Mouse (Mus musculus) megakaryocyte, embryonic 14.5 days (primary cell): ENCODE measurements around the gene Greb1. TPM values are rescaled to one million over a fixed set of nuclear protein-coding genes. Genes with fewer than 3 reads are reported as not detected.

Source experiments
- H3K27me3 ChIP-seq: replicated peaks from 2 replicates; pipeline ENCODE3; 2012; ENCODE audit warnings: inconsistent platforms
- H3K36me3 ChIP-seq: replicated peaks from 2 replicates; pipeline ENCODE3; 2012; ENCODE audit warnings: low read length, inconsistent platforms, mixed read lengths
- H3K4me1 ChIP-seq: 2 replicates; pipeline ENCODE4 v1.6.1; 2012; ENCODE audit warnings: inconsistent platforms
- H3K4me3 ChIP-seq: replicated peaks from 2 replicates; pipeline ENCODE3; 2012; ENCODE audit warnings: moderate library complexity, mild to moderate bottlenecking, inconsistent platforms
- H3K9me3 ChIP-seq: 2 replicates; pipeline ENCODE4 v1.6.1; 2012; ENCODE audit warnings: inconsistent platforms
- FLI1 ChIP-seq: IDR thresholded peaks from 2 replicates; pipeline ENCODE4 v1.6.1; 2012; ENCODE audit warnings: low read length, inconsistent platforms, mixed read lengths
- GATA1 ChIP-seq: IDR thresholded peaks from 3 replicates; pipeline ENCODE4 v1.6.1; 2012; ENCODE audit warnings: mixed read lengths, low read length, inconsistent platforms, borderline replicate concordance
- polyA plus RNA-seq: library from polyadenylated mRNA; stranded (reverse); fragments of >175 nt; gene quantifications from 2 replicates; pipeline ENCODE4 v1.2.3, GENCODE M21; 2012; ENCODE audit warnings: low replicate concordance; ENCODE audit not compliant: insufficient read depth

Gene Greb1
- polyA plus RNA-seq, 1 experiment = 0.02 TPM

GRCm38 (mm10) chr12:16768251-16768650 lies 32.4 kb downstream of the Greb1 start:
- no peak overlapping the region for H3K4me3 ChIP-seq
- peaks cover 15% of the 10 kb centered on the region for H3K27me3 ChIP-seq
- no peaks in the 10 kb centered on the region for H3K36me3 ChIP-seq
- H3K4me1 ChIP-seq = no peaks in the 10 kb centered on the region; the same call in 1 of the 2 replicates
- TF ChIP-seq FLI1 (no peak), GATA1 (no peak)
- no peaks in the 10 kb centered on the region for H3K9me3 ChIP-seq

- no peak for TF ChIP-seq GATA1
- no peak for TF ChIP-seq FLI1
- peaks cover 8% of the 10 kb centered on the region for H3K27me3 ChIP-seq
- H3K36me3 ChIP-seq = no peaks in the 10 kb centered on the region
- H3K9me3 ChIP-seq = no peaks in the 10 kb centered on the region
- 0 out of 2 replicates have a peak, but pooled peaks cover 4% of the 10 kb centered on the region for H3K4me1 ChIP-seq
- H3K4me3 ChIP-seq = no peak overlapping the region
Measured at GRCm38 (mm10) chr12:16764776-16765445, 35.8 kb downstream of the Greb1 start.

- H3K27me3 ChIP-seq = peaks cover 7% of the 10 kb centered on the region
- TF ChIP-seq GATA1 = no peak
- TF ChIP-seq FLI1 = no peak
- no peaks in the 10 kb centered on the region for H3K36me3 ChIP-seq
- no peaks in the 10 kb centered on the region for H3K9me3 ChIP-seq
- H3K4me3 ChIP-seq = no peak overlapping the region
- H3K4me1 ChIP-seq = 0 out of 2 replicates have a peak, but pooled peaks cover 4% of the 10 kb centered on the region
Measured at GRCm38 (mm10) chr12:16763649-16764422, 36.9 kb downstream of the Greb1 start.

- Histone ChIP-seq H3K9me3 (no peaks in the 10 kb centered on the region), H3K4me1 (0 out of 2 replicates have a peak, but pooled peaks cover 4% of the 10 kb centered on the region), H3K36me3 (no peaks in the 10 kb centered on the region), H3K27me3 (peaks cover 7% of the 10 kb centered on the region), H3K4me3 (no peak overlapping the region)
- TF ChIP-seq FLI1 = no peak
- no peak for TF ChIP-seq GATA1
Measured at GRCm38 (mm10) chr12:16761461-16761860, 39.2 kb downstream of the Greb1 start.

GRCm38 (mm10) chr12:16760246-16760645 lies 40.4 kb downstream of the Greb1 start:
- no peak for TF ChIP-seq GATA1
- no peak for TF ChIP-seq FLI1
- H3K4me1 ChIP-seq = 0 out of 2 replicates have a peak, but pooled peaks cover 4% of the 10 kb centered on the region
- H3K9me3 ChIP-seq = no peaks in the 10 kb centered on the region
- no peak overlapping the region for H3K4me3 ChIP-seq
- H3K27me3 ChIP-seq = peaks cover 8% of the 10 kb centered on the region
- no peaks in the 10 kb centered on the region for H3K36me3 ChIP-seq

GRCm38 (mm10) chr12:16754311-16754710 lies 46.4 kb downstream of the Greb1 start:
- Histone ChIP-seq H3K36me3 (no peaks in the 10 kb centered on the region), H3K27me3 (peaks cover 34% of the 10 kb centered on the region), H3K9me3 (no peaks in the 10 kb centered on the region), H3K4me3 (no peak overlapping the region), H3K4me1 (no peaks in the 10 kb centered on the region)
- TF ChIP-seq GATA1 = no peak
- no peak for TF ChIP-seq FLI1

GRCm38 (mm10) chr12:16753555-16753954 lies 47.1 kb downstream of the Greb1 start:
- no peaks in the 10 kb centered on the region for H3K36me3 ChIP-seq
- no peak overlapping the region for H3K4me3 ChIP-seq
- no peaks in the 10 kb centered on the region for H3K9me3 ChIP-seq
- TF ChIP-seq FLI1 (no peak), GATA1 (no peak)
- H3K27me3 ChIP-seq = peaks cover 35% of the 10 kb centered on the region
- no peaks in the 10 kb centered on the region for H3K4me1 ChIP-seq

GRCm38 (mm10) chr12:16753110-16753509 lies 47.6 kb downstream of the Greb1 start:
- no peak for TF ChIP-seq GATA1
- no peak for TF ChIP-seq FLI1
- Histone ChIP-seq H3K36me3 (no peaks in the 10 kb centered on the region), H3K4me1 (no peaks in the 10 kb centered on the region), H3K4me3 (no peak overlapping the region), H3K9me3 (no peaks in the 10 kb centered on the region), H3K27me3 (peaks cover 35% of the 10 kb centered on the region)

GRCm38 (mm10) chr12:16752236-16752840 lies 48.3 kb downstream of the Greb1 start:
- Histone ChIP-seq H3K4me3 (no peak overlapping the region), H3K9me3 (no peaks in the 10 kb centered on the region), H3K27me3 (peaks cover 35% of the 10 kb centered on the region), H3K36me3 (no peaks in the 10 kb centered on the region), H3K4me1 (no peaks in the 10 kb centered on the region)
- TF ChIP-seq FLI1 (no peak), GATA1 (no peak)
